Mouse (Mus musculus) kidney, embryonic 14.5 days (tissue): ENCODE results near the gene Rftn2. TPM values are rescaled to one million over a fixed set of nuclear protein-coding genes. Genes with fewer than 3 reads are reported as not detected.

Source experiments
- ATAC-seq: fragments of 200-750 bp; cut with Nextera tagmentation; 2 replicates; pipeline ENCODE4 v1.8.0; 2017; ENCODE audit warnings: moderate number of reproducible peaks, mild to moderate bottlenecking, moderate TSS enrichment, moderate library complexity; ENCODE audit not compliant: low FRiP score, low TSS enrichment
- H3K27ac ChIP-seq: fragments of 300-500 bp; sonication (generic); 2 replicates; pipeline ENCODE4 v1.5.1; 2014; ENCODE audit warnings: low read depth, mild to moderate bottlenecking, low read length, moderate library complexity, mixed read lengths
- H3K27me3 ChIP-seq: fragments of 300-500 bp; sonication (generic); 2 replicates; pipeline ENCODE4 v1.6.1; 2014; ENCODE audit warnings: mild to moderate bottlenecking, low read length; ENCODE audit not compliant: control insufficient read depth, insufficient read depth
- H3K36me3 ChIP-seq: fragments of 300-500 bp; sonication (generic); 2 replicates; pipeline ENCODE4 v1.6.1; 2014; ENCODE audit warnings: low read length, mixed read lengths; ENCODE audit not compliant: control insufficient read depth, insufficient read depth
- H3K4me1 ChIP-seq: fragments of 300-500 bp; sonication (generic); 2 replicates; pipeline ENCODE4 v1.6.1; 2014; ENCODE audit warnings: low read length, mixed read lengths; ENCODE audit not compliant: control insufficient read depth, insufficient read depth
- H3K4me2 ChIP-seq: fragments of 300-500 bp; sonication (generic); replicated peaks from 2 replicates; pipeline ENCODE4 v1.6.1; 2014; ENCODE audit warnings: low read depth, mild to moderate bottlenecking, low read length
- H3K4me3 ChIP-seq: fragments of 300-500 bp; sonication (generic); 2 replicates; pipeline ENCODE4 v1.5.1; 2014; ENCODE audit warnings: mild to moderate bottlenecking, low read length
- H3K9ac ChIP-seq: fragments of 300-500 bp; sonication (generic); 2 replicates; pipeline ENCODE4 v1.6.1; 2014; ENCODE audit warnings: low read depth, mild to moderate bottlenecking, low read length, moderate library complexity
- H3K9me3 ChIP-seq: fragments of 300-500 bp; sonication (generic); 2 replicates; pipeline ENCODE4 v1.6.1; 2016; ENCODE audit warnings: low read length; ENCODE audit not compliant: control insufficient read depth
- WGBS: fragments of 180-500 bp; shearing (Covaris S2); extraction: QIAGEN DNeasy Blood & Tissue Kit; methylation state at CpG from one replicate; pipeline ENCODE4 v1.1.7; 2014; 5-methylcytosine and 5-hydroxymethylcytosine counted together
- polyA plus RNA-seq: library from polyadenylated mRNA; unstranded; fragments of >200 nt; fragmentation: Nextera tagmentation; extraction: Ambion mirVana; gene quantifications from 2 replicates; pipeline ENCODE4 v1.2.1, GENCODE M21; 2014

Rftn2 gene
- polyA plus RNA-seq, 1 experiment from 2014 or later: 6.6 TPM

DNA sequence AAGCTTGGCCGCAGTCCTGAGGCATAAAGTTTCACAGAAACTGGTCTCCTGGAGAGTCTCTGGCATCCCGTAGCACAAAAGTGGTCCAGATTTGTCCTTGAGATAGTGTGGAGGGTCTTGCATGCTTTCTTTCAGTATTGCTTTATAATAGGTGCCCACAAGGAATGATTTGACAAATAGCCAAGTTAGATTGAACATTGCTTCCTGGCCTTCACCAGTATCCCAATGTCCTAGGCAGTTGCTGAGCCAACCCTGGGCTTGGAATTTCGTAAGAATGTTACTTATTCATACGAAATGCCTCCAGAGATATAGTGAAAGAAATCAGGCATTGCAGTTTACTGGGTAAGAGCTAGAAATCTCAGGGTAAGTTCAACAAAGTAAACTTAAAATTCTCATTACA lies 58.0 kb downstream of the Rftn2 start:
- no peaks in the 10 kb centered on the region for H3K4me1 ChIP-seq
- H3K27me3 ChIP-seq: no peaks in the 10 kb centered on the region
- H3K36me3 ChIP-seq: no peaks in the 10 kb centered on the region
- WGBS: 93% methylated on average over 4 of the region's 4 CpGs
- no peak for ATAC-seq
- no peak overlapping the region for H3K27ac ChIP-seq
- no peak overlapping the region for H3K4me3 ChIP-seq
- no peak overlapping the region for H3K4me2 ChIP-seq
- H3K9me3 ChIP-seq: 0 out of 2 replicates have a peak, but pooled peaks cover 7% of the 10 kb centered on the region
- H3K9ac ChIP-seq: no peak overlapping the region

DNA sequence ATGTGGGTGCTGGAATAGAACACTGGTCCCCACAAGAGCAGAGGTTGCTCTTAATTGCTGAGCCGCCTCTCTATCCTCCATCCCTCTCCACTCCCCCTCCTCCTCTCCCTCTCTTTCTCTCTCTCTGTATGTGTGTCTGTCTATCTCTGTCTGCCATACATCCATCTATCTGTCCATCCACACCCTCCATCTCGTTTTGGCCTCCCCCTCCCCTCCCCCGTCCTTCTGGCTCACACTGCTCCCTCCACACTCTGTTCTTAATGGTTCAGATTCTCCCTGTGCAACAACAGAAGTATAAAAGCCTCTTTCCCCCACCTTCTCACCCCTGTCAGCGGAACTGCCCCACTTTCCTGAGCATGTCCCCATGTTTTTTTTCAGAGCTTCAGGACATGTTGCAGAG lies 59.0 kb downstream of the Rftn2 start:
- Histone ChIP-seq H3K27ac (no peak overlapping the region), H3K4me2 (no peak overlapping the region), H3K27me3 (no peaks in the 10 kb centered on the region), H3K4me3 (no peak overlapping the region), H3K9ac (no peak overlapping the region), H3K36me3 (no peaks in the 10 kb centered on the region), H3K9me3 (0 out of 2 replicates have a peak, but pooled peaks cover 7% of the 10 kb centered on the region), H3K4me1 (no peaks in the 10 kb centered on the region)
- WGBS: 82% methylated on average over 4 of the region's 4 CpGs
- ATAC-seq: no peak

DNA sequence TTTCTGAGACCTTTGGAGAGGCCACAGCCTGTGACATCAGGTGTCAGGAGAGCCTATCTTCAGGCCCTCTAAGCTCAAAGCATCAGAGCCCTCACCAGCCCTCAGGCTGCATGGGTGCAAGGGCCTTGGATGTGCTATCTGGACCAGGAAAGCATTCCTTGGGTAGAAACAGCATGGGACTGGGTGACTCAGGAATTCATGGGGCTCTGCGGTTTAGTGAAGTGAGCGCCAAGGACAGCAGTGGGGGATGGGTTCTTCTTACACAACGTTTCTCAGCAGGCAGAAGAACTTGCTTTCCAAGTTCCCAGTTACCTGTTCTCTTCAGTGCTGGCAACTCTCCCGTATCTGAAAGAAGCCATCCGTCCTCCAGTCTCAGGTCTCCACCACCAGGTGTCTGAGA lies 62.6 kb downstream of the Rftn2 start:
- Histone ChIP-seq H3K4me1 (no peaks in the 10 kb centered on the region), H3K36me3 (no peaks in the 10 kb centered on the region; the same call in 1 of the 2 replicates), H3K27me3 (no peaks in the 10 kb centered on the region), H3K9ac (no peak overlapping the region), H3K4me2 (no peak overlapping the region), H3K4me3 (no peak overlapping the region), H3K9me3 (0 out of 2 replicates have a peak, but pooled peaks cover 3% of the 10 kb centered on the region), H3K27ac (no peak overlapping the region)
- no peak for ATAC-seq
- WGBS: 67% methylated on average over 5 of the region's 5 CpGs

DNA sequence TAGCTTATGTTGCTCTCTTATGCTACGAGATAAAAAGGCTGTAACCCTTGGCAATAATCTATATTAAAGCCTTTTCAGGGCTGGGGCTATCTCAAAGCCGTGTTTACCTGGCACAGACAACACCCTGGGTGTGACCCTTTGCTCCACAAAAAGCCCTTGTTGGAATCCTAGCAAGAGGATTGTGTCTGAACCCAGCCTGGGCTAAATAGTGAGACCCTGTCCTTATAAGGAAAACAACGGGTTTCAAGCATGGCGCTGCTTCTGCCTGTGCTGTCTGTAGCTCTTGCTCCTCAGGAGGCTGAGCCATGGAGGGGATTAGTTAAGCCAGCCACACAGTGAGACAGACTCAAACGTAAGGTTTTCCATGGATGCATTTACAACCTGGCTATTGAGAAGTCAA lies 63.8 kb downstream of the Rftn2 start:
- Histone ChIP-seq H3K4me2 (no peak overlapping the region), H3K9me3 (no peaks in the 10 kb centered on the region), H3K9ac (no peak overlapping the region), H3K4me3 (no peak overlapping the region), H3K4me1 (no peaks in the 10 kb centered on the region), H3K27ac (no peak overlapping the region), H3K27me3 (no peaks in the 10 kb centered on the region), H3K36me3 (no peaks in the 10 kb centered on the region; the same call in 1 of the 2 replicates)
- ATAC-seq: no peak
- 77% methylated on average over 5 of the region's 5 CpGs for WGBS

DNA sequence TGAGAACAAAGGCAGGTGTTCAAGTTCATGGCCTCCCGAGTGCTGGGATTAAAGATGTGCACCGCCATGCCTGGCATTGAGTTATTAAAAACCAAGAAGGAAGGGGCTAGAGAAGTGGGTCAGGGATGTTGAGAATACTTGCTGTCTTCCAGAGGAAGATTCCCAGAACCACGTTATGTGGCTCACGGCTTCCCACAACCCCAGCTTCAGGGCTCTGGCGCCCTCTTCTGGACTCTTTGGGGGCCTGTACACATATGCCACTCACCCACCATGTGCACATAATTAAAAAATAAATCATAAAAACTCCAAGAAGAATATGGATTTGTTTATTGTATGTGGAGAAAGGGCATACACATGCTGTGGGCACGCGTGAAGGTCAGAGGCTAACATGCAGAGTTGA lies 64.7 kb downstream of the Rftn2 start:
- Histone ChIP-seq H3K27ac (no peak overlapping the region), H3K9ac (no peak overlapping the region), H3K4me2 (no peak overlapping the region), H3K36me3 (peaks cover 3% of the 10 kb centered on the region; the same call in 1 of the 2 replicates), H3K9me3 (no peaks in the 10 kb centered on the region), H3K27me3 (no peaks in the 10 kb centered on the region), H3K4me1 (no peaks in the 10 kb centered on the region), H3K4me3 (no peak overlapping the region)
- WGBS: 74% methylated on average over 7 of the region's 7 CpGs
- ATAC-seq: no peak

DNA sequence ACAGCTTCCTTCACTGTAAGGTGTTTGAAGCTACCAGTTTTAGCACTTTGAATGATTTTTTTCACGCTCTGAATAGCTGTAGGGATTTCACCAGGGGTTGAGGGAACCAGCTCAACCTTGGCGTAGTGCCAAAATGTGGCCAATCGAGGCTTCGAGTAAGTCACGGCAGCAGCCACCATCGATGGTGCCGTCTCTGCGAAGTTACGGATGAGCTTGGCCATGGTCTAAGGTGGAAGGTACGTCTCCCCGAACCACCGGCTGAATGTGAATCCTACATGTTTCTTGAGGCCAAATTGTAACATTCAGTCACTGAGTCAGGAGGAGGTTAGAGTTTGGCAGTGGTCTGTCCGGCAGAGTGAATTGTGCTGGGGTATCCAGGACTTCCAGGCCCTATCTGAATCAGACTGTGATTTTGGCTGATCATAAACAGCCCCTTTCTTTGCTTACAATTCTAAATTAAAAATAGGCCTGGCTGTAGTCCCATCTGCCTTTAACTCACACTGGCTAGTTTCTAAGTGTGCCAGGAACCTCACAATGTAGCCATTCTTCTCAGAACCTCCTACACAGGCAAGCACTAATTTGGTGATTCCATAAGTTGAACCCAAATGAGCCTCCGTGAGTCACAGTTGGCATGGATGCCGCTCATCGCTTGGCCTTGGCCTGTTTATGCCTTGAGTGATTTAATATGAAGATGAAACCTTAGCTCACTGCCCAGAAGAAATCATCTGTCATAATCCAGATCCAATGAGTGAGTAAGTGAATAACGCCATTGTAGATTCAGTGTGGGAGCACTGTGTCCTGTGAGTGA lies 65.5 kb downstream of the Rftn2 start:
- Histone ChIP-seq H3K4me3 (no peak overlapping the region), H3K9me3 (no peaks in the 10 kb centered on the region), H3K27me3 (no peaks in the 10 kb centered on the region), H3K4me2 (no peak overlapping the region), H3K4me1 (no peaks in the 10 kb centered on the region), H3K9ac (no peak overlapping the region), H3K36me3 (peaks cover 8% of the 10 kb centered on the region; the same call in 1 of the 2 replicates), H3K27ac (no peak overlapping the region)
- ATAC-seq: no peak
- 95% methylated on average over 17 of the region's 17 CpGs for WGBS

DNA sequence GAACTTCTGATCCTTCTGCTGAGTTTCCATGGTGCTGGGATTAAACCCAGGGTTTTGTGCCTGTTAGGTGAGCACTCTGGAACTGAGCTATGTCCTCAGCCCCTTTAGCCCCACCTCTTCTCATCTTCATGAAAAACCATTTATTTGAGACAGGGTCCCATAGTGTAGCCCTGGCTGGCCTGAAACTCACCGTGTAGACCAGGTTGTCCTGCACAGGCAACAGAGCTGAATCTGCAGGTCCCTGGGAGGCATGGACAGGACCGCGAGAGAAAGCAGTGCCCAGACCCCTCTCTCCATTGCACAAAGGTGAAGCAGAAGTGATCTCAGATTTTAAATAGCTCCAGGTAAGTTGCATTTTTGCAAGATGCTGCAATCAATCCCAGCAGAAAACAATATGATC lies 66.4 kb downstream of the Rftn2 start:
- Histone ChIP-seq H3K4me1 (no peaks in the 10 kb centered on the region), H3K9ac (no peak overlapping the region), H3K4me3 (no peak overlapping the region), H3K27me3 (no peaks in the 10 kb centered on the region), H3K27ac (no peak overlapping the region), H3K9me3 (no peaks in the 10 kb centered on the region), H3K36me3 (peaks cover 12% of the 10 kb centered on the region; the same call in 1 of the 2 replicates), H3K4me2 (no peak overlapping the region)
- 87% methylated on average over 3 of the region's 3 CpGs for WGBS
- ATAC-seq: no peak

DNA sequence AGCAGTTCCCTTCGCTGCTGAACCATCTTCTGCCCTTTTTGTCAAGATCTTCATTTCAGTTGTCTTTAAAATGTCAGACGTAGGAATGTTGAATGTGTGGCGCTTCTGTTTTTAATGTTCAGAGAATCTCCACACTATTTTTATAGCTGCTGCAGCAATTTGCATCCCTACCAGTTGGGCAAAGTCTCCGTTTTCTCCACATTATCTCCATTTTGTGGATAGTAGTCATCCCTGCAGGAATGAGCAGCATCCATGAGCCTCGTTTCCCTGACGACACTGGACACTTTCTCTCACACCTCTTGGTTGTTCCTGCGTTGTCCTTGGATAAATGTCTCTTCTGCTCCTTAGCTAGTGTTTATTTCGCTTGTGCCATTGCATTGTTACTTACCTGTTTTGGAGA lies 67.8 kb downstream of the Rftn2 start:
- H3K9ac ChIP-seq: no peak overlapping the region
- ATAC-seq: no peak
- H3K9me3 ChIP-seq: no peaks in the 10 kb centered on the region
- H3K4me2 ChIP-seq: no peak overlapping the region
- no peak overlapping the region for H3K27ac ChIP-seq
- H3K4me1 ChIP-seq: no peaks in the 10 kb centered on the region
- 88% methylated on average over 8 of the region's 8 CpGs for WGBS
- H3K36me3 ChIP-seq: peaks cover 16% of the 10 kb centered on the region; the same call in 1 of the 2 replicates
- no peak overlapping the region for H3K4me3 ChIP-seq
- H3K27me3 ChIP-seq: no peaks in the 10 kb centered on the region

DNA sequence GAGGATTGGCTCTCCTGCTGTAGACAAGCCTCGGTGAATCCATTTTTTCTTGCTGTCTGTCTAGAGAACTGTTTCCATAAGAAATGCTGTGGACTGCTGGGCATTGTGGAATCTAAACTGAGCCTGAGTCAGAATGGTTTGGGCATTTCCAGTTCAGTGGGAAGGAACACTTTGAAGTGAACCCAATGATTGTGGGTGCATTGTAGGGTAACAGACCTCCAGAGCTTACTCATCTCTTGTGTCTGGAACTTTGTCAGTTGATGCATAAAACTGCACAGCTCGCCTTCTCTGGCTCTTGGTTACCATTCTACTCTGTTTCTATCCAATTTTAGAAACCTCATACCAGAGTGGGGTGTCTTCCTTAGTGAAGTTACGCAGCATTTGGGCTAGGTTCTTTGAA lies 68.4 kb downstream of the Rftn2 start:
- no peaks in the 10 kb centered on the region for H3K9me3 ChIP-seq
- no peaks in the 10 kb centered on the region for H3K27me3 ChIP-seq
- 89% methylated on average over 3 of the region's 3 CpGs for WGBS
- no peaks in the 10 kb centered on the region for H3K4me1 ChIP-seq
- no peak overlapping the region for H3K27ac ChIP-seq
- H3K4me2 ChIP-seq: no peak overlapping the region
- H3K36me3 ChIP-seq: peaks cover 18% of the 10 kb centered on the region; the same call in 1 of the 2 replicates
- H3K9ac ChIP-seq: no peak overlapping the region
- no peak for ATAC-seq
- H3K4me3 ChIP-seq: no peak overlapping the region
